In genomic region chr3:144050341-144050740, GRCm38 (mm10) we compare ENCODE assay signal across 25 mouse cellular contexts.
"Had no signal": no experiment of that assay in that cellular context is flagged by ENCODE, and none has a peak within 500 bp of the region (broad histone marks: within the 10 kb centered on the region; RNA-seq: fewer than 3 reads in every experiment).

No protein-coding gene starts in this region.

- DNase-seq: gastrocnemius, postnatal 10 days; gastrocnemius, postnatal 25 days; heart, adult 18-20 months; heart, postnatal 10 days; heart, postnatal 4 days; kidney, adult 11 months; kidney, adult 2 months; kidney, adult 9 months; kidney, postnatal 14 days; kidney, postnatal 36 days; layer of hippocampus, adult 9-11 months; left cerebral cortex, postnatal 4 days had no signal

- H3K9me3 ChIP-seq: heart, embryonic 10.5 days; heart, embryonic 12.5 days; hindbrain, embryonic 13.5 days; hindbrain, embryonic 15.5 days; kidney, embryonic 15.5 days; limb, embryonic 13.5 days; limb, embryonic 15.5 days; liver, embryonic 12.5 days had no signal

- H3K36me3 ChIP-seq: heart, embryonic 10.5 days; heart, embryonic 12.5 days; hindbrain, embryonic 13.5 days; hindbrain, embryonic 15.5 days; kidney, embryonic 15.5 days; limb, embryonic 13.5 days; limb, embryonic 15.5 days; liver, embryonic 12.5 days had no signal

- H3K4me3 ChIP-seq: heart, embryonic 10.5 days; heart, embryonic 12.5 days; hindbrain, embryonic 13.5 days; hindbrain, embryonic 15.5 days; kidney, embryonic 15.5 days; left cerebral cortex, adult 2 months; limb, embryonic 13.5 days; limb, embryonic 15.5 days; liver, embryonic 12.5 days had no signal

- H3K4me1 ChIP-seq: heart, embryonic 10.5 days; heart, embryonic 12.5 days; hindbrain, embryonic 13.5 days; hindbrain, embryonic 15.5 days; kidney, embryonic 15.5 days; limb, embryonic 13.5 days; limb, embryonic 15.5 days; liver, embryonic 12.5 days had no signal

- H3K9ac ChIP-seq: heart, embryonic 12.5 days; hindbrain, embryonic 13.5 days; hindbrain, embryonic 15.5 days; kidney, embryonic 15.5 days; limb, embryonic 13.5 days; limb, embryonic 15.5 days; liver, embryonic 12.5 days; liver, embryonic 14.5 days had no signal

- H3K27me3 ChIP-seq: heart, embryonic 12.5 days; hindbrain, embryonic 13.5 days; hindbrain, embryonic 15.5 days; kidney, embryonic 15.5 days; limb, embryonic 13.5 days; limb, embryonic 15.5 days; liver, embryonic 12.5 days had no signal

- H3K4me2 ChIP-seq: heart, embryonic 12.5 days; hindbrain, embryonic 13.5 days; hindbrain, embryonic 15.5 days; kidney, embryonic 15.5 days; limb, embryonic 13.5 days; limb, embryonic 15.5 days; liver, embryonic 12.5 days had no signal

- H3K27ac ChIP-seq: heart, embryonic 10.5 days; hindbrain, embryonic 13.5 days; hindbrain, embryonic 15.5 days; hindbrain, postnatal 0 days; kidney, embryonic 15.5 days; kidney, postnatal 0 days; left cerebral cortex, adult 2 months; limb, embryonic 13.5 days; limb, embryonic 15.5 days; liver, embryonic 12.5 days; liver, embryonic 14.5 days had no signal

- ATAC-seq: hindbrain, postnatal 0 days; intestine, embryonic 16.5 days; liver, embryonic 12.5 days had no signal
